Mouse (Mus musculus) limb, embryonic 12.5 days (tissue): ENCODE results near the gene Ppm1l. TPM values are rescaled to one million over a fixed set of nuclear protein-coding genes. Genes with fewer than 3 reads are reported as not detected.

Experiments used
- ATAC-seq: fragments of 200-750 bp; cut with Nextera tagmentation; 2 replicates; pipeline ENCODE4 v1.8.0; 2017; ENCODE audit warnings: low read depth, moderate TSS enrichment; ENCODE audit not compliant: insufficient number of reproducible peaks, insufficient read depth, low FRiP score, low TSS enrichment
- H3K27ac ChIP-seq: fragments of 300-500 bp; sonication (generic); 2 replicates; pipeline ENCODE4 v1.5.1; 2016; ENCODE audit warnings: mild to moderate bottlenecking, moderate library complexity
- H3K27me3 ChIP-seq: fragments of 300-500 bp; sonication (generic); 2 replicates; pipeline ENCODE4 v1.6.1; 2016; ENCODE audit warnings: mild to moderate bottlenecking, moderate library complexity
- H3K36me3 ChIP-seq: fragments of 300-500 bp; sonication (generic); 2 replicates; pipeline ENCODE4 v1.6.1; 2016; ENCODE audit warnings: mild to moderate bottlenecking, moderate library complexity
- H3K4me1 ChIP-seq: fragments of 300-500 bp; sonication (generic); replicated peaks from 2 replicates; pipeline ENCODE4 v1.6.1; 2016
- H3K4me2 ChIP-seq: fragments of 300-500 bp; sonication (generic); 2 replicates; pipeline ENCODE4 v1.6.1; 2016; ENCODE audit warnings: mild to moderate bottlenecking, moderate library complexity
- H3K4me3 ChIP-seq: fragments of 300-500 bp; sonication (generic); replicated peaks from 2 replicates; pipeline ENCODE4 v1.5.1; 2016; ENCODE audit warnings: mild to moderate bottlenecking
- H3K9ac ChIP-seq: fragments of 300-500 bp; sonication (generic); replicated peaks from 2 replicates; pipeline ENCODE4 v1.6.1; 2016; ENCODE audit warnings: mild to moderate bottlenecking, moderate library complexity
- H3K9me3 ChIP-seq: fragments of 300-500 bp; sonication (generic); 2 replicates; pipeline ENCODE4 v1.6.1; 2016; ENCODE audit warnings: mild to moderate bottlenecking, moderate library complexity
- WGBS: fragments of 180-500 bp; shearing (Covaris S2); methylation state at CpG from one replicate; pipeline ENCODE4 v1.1.7; 2016; 5-methylcytosine and 5-hydroxymethylcytosine counted together
- polyA plus RNA-seq: library from polyadenylated mRNA; unstranded; fragments of >200 nt; fragmentation: Nextera tagmentation; extraction: Ambion mirVana; gene quantifications from 2 replicates; pipeline ENCODE4 v1.2.1, GENCODE M21; 2016

Ppm1l gene
- polyA plus RNA-seq, 1 experiment from 2014 or later: 16.6 TPM

DNA sequence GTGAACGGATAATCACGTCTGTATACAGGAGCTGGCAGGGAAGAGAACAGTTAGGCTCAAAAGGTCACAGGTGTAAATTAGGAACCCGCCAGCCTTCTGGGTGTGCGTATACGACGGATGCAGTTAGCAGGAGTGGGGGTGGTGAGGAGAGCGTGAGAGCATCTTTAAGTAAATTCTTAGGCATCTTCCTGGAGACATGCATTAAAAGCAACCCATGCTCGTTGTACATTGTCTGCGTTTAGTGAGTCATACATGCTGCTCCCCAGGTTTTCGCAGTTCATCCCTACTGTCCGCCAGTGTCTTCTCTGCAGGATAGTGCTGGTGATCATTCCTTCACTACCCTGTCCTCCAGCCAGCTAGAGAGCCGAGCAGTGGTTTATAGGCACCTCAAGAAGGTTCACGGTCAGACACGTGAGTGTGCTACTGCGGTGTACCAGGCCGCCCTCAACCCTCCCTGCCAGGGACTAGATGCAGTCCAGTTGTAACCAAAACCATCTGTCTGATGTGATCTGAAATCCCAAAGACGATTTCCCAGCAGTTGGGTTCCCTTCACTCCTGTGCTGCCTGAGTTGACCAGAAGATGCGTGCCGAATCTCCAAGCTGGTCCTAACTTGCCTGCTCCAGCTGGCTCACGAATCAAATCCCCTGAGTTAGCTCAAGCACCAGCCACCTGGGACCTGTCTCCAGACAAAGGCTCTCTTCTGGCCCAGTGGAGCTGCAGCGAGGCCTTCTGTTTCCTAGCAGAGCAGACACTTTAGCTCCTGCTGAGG, 203.3 kb downstream of the Ppm1l start:
- no peaks in the 10 kb centered on the region for H3K27me3 ChIP-seq
- peak; percentile 53; the same call in 1 of the 2 replicates for ATAC-seq
- H3K4me3 ChIP-seq: no peak overlapping the region
- H3K4me1 ChIP-seq: peaks cover 51% of the 10 kb centered on the region
- WGBS: 47% methylated on average over 21 of the region's 21 CpGs
- no peak overlapping the region for H3K4me2 ChIP-seq
- no peaks in the 10 kb centered on the region for H3K9me3 ChIP-seq
- H3K9ac ChIP-seq: no peak overlapping the region; the same call in 1 of the 2 replicates
- H3K36me3 ChIP-seq: no peaks in the 10 kb centered on the region
- H3K27ac ChIP-seq: peak overlapping the region; percentile 87

DNA sequence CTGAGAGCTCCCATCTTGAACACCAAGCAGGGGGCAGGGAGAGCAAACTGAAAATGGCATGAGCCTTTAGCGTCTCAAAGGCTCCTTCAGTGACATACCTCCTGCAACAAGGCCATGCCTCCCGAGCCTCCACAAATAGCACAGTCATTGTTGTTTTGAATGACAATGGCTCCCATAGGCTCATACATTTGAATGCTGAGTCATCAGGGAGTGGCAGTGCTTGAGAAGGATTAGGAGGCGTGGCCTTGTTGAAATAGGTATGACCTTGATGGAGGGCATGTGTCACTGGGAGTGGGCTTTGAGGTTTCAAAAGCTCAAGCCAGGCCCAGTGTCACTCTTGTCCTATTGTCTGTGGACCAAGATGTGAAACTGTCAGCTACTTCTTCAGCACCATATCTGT, 205.6 kb downstream of the Ppm1l start:
- ATAC-seq: no peak
- H3K4me1 ChIP-seq: peaks cover 38% of the 10 kb centered on the region
- H3K27me3 ChIP-seq: no peaks in the 10 kb centered on the region
- no peak overlapping the region for H3K27ac ChIP-seq
- H3K4me3 ChIP-seq: no peak overlapping the region
- no peak overlapping the region for H3K9ac ChIP-seq
- WGBS: 86% methylated on average over 3 of the region's 3 CpGs
- H3K4me2 ChIP-seq: no peak overlapping the region
- H3K9me3 ChIP-seq: no peaks in the 10 kb centered on the region
- H3K36me3 ChIP-seq: no peaks in the 10 kb centered on the region

DNA sequence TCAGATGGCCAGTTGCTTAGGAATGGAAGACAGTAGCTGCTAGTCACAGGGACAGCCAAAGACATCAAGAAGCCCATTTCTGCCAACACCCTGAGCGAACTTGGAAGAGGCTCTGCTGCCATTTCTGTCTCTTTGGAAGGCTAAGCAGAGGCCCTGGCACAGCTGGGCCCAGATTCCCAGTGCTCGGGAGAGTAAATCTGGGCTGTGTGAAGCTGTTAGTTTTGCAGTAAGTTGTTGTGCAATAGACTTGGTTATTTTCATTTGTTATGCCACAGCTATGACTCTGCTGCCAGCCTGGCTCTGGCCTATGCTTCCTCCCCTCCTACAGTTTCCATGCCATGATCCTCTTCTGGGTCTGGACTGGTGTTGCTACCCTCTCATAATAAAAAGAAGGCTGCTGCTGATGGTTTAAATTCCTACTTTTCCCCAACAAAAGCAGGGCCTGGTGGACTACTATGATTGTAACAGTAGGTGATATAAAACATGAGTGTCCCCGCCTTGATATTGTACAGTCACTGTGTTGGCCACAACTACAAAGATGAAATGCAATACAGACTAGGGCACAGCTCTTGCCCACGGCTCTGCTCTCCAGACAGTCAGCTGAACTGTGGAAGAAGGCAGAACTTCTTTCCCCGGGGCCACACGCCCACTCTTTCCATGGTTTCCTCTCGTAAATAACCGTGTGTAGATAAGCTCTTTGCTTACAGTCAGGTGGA, 207.9 kb downstream of the Ppm1l start:
- H3K4me2 ChIP-seq: no peak overlapping the region
- H3K4me3 ChIP-seq: no peak overlapping the region
- no peaks in the 10 kb centered on the region for H3K27me3 ChIP-seq
- ATAC-seq: no peak
- 0 out of 2 replicates have a peak overlapping the region, but pooled peaks have one; percentile 17 for H3K27ac ChIP-seq
- WGBS: 70% methylated on average over 8 of the region's 8 CpGs
- H3K9me3 ChIP-seq: no peaks in the 10 kb centered on the region
- no peak overlapping the region for H3K9ac ChIP-seq
- H3K4me1 ChIP-seq: peaks cover 25% of the 10 kb centered on the region
- no peaks in the 10 kb centered on the region for H3K36me3 ChIP-seq

GRCm38 (mm10) chr3:69525072-69525529, 208.4 kb downstream of the Ppm1l start:
- ATAC-seq: no peak
- no peaks in the 10 kb centered on the region for H3K36me3 ChIP-seq
- no peak overlapping the region for H3K9ac ChIP-seq
- no peaks in the 10 kb centered on the region for H3K27me3 ChIP-seq
- no peak overlapping the region for H3K4me2 ChIP-seq
- H3K9me3 ChIP-seq: no peaks in the 10 kb centered on the region
- H3K27ac ChIP-seq: 0 out of 2 replicates have a peak overlapping the region, but pooled peaks have one; percentile 17
- WGBS: 51% methylated on average over 8 of the region's 8 CpGs
- no peak overlapping the region for H3K4me3 ChIP-seq
- H3K4me1 ChIP-seq: peaks cover 19% of the 10 kb centered on the region

DNA sequence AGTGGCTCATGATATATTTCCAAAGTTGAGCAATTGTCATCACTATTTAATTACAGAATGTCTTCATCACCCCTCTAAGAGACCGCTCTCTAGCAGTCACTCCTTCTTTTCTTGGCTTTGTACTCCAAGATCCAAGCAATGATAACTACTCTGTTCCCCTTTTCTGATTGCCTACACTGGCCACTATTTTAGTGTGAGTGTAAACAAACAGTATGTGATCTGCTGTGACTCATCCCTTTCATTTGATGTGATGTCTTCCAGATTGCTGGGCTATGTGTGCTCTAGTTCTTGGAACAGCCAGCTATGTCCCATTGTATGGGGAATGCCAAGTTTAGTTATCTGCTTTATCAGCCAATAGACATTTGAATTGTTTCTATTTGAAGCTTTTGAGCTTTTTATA, 210.7 kb downstream of the Ppm1l start:
- peaks cover 10% of the 10 kb centered on the region for H3K4me1 ChIP-seq
- no peaks in the 10 kb centered on the region for H3K27me3 ChIP-seq
- 58% methylated on average over 1 of the region's 1 CpGs for WGBS
- no peaks in the 10 kb centered on the region for H3K36me3 ChIP-seq
- H3K4me3 ChIP-seq: no peak overlapping the region
- H3K4me2 ChIP-seq: no peak overlapping the region
- H3K9me3 ChIP-seq: no peaks in the 10 kb centered on the region
- no peak overlapping the region for H3K27ac ChIP-seq
- no peak overlapping the region for H3K9ac ChIP-seq
- no peak for ATAC-seq

- H3K4me3 ChIP-seq: no peak overlapping the region
- whole genome bisulfite sequencing: 78% methylated on average over 7 of the region's 7 CpGs
- H3K9me3 ChIP-seq: no peaks in the 10 kb centered on the region
- no peaks in the 10 kb centered on the region for H3K27me3 ChIP-seq
- H3K27ac ChIP-seq: no peak overlapping the region
- H3K9ac ChIP-seq: no peak overlapping the region
- no peak overlapping the region for H3K4me2 ChIP-seq
- H3K36me3 ChIP-seq: no peaks in the 10 kb centered on the region
- ATAC-seq: no peak
- H3K4me1 ChIP-seq: peaks cover 7% of the 10 kb centered on the region
Measured at GRCm38 (mm10) chr3:69529576-69529975, 212.9 kb downstream of the Ppm1l start.

DNA sequence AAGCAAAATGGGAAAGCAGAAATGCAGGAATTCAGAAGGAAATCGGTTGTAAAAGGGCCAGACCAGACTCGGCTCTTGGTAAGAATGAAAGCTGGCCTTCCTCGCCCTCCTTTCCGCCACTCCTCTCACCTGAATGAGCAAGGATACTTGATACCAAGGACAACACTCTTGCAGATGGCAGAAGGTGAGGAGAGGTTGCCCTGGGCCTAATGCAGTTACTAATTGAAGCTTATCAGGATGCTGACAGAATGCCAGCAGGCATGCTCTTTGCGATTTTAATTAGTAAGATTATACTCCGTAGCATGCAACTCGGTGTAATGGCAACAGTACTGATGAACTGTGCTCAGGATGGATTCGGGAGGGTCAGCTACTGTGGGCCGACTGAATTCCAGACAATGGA, 214.8 kb downstream of the Ppm1l start:
- Histone ChIP-seq H3K4me2 (no peak overlapping the region), H3K27ac (no peak overlapping the region), H3K9me3 (no peaks in the 10 kb centered on the region), H3K4me1 (peaks cover 7% of the 10 kb centered on the region), H3K36me3 (no peaks in the 10 kb centered on the region), H3K4me3 (no peak overlapping the region), H3K27me3 (no peaks in the 10 kb centered on the region), H3K9ac (no peak overlapping the region)
- 82% methylated on average over 9 of the region's 9 CpGs for WGBS
- no peak for ATAC-seq

GRCm38 (mm10) chr3:69532687-69533086, 216.0 kb downstream of the Ppm1l start:
- no peak overlapping the region for H3K4me3 ChIP-seq
- peaks cover 19% of the 10 kb centered on the region for H3K4me1 ChIP-seq
- no peak overlapping the region for H3K4me2 ChIP-seq
- no peaks in the 10 kb centered on the region for H3K36me3 ChIP-seq
- H3K9ac ChIP-seq: no peak overlapping the region
- no peaks in the 10 kb centered on the region for H3K9me3 ChIP-seq
- WGBS: 81% methylated on average over 4 of the region's 4 CpGs
- H3K27ac ChIP-seq: no peak overlapping the region
- no peak for ATAC-seq
- no peaks in the 10 kb centered on the region for H3K27me3 ChIP-seq

DNA sequence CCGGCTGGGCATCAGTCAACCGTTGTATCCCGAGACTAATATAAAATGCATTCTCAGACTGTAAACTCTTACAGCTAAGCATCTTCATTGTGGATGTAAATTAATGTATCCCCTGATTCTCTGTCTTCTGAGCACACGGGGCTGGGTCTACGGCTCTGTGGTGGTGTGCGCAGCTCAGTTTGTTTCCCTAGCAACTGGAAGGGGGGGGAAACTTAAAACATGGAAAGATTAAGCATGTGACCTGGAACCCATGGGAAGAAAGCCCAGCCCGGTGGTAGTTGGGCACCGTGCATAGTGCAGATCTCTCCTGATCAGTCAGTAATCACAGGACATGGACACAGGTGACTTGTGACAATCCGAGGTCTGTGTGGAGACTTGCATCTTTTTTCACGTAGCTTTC, 218.8 kb downstream of the Ppm1l start:
- no peak for ATAC-seq
- Histone ChIP-seq H3K27ac (no peak overlapping the region), H3K4me1 (peaks cover 24% of the 10 kb centered on the region), H3K27me3 (no peaks in the 10 kb centered on the region), H3K4me2 (no peak overlapping the region), H3K4me3 (no peak overlapping the region), H3K9ac (no peak overlapping the region), H3K36me3 (no peaks in the 10 kb centered on the region), H3K9me3 (no peaks in the 10 kb centered on the region)
- WGBS: 90% methylated on average over 10 of the region's 10 CpGs

GRCm38 (mm10) chr3:69535941-69536647, 219.4 kb downstream of the Ppm1l start:
- no peaks in the 10 kb centered on the region for H3K27me3 ChIP-seq
- no peak overlapping the region for H3K4me2 ChIP-seq
- no peaks in the 10 kb centered on the region for H3K9me3 ChIP-seq
- no peaks in the 10 kb centered on the region for H3K36me3 ChIP-seq
- ATAC-seq: no peak
- peaks cover 24% of the 10 kb centered on the region for H3K4me1 ChIP-seq
- H3K9ac ChIP-seq: no peak overlapping the region
- peak overlapping the region; percentile 68 for H3K27ac ChIP-seq
- H3K4me3 ChIP-seq: no peak overlapping the region
- 70% methylated on average over 25 of the region's 25 CpGs for WGBS

DNA sequence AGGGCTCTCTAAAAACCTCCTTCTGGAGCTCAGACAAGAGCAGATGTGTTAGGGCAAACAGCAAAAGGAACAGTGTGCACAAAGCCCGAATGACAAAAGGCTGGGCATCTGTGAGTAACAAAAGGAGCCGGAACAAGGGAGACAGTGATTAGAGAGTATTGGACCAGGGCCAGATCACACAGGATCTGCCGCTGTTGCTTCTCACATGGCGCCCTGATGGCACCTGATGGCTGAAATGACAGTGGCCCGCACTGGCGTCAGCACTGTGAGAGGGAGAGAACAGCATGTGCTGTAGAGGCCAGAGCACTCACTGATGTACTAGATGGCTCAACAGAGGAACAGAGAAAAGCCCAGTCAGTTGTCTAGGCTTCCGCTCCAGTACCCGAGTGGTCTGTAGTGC, 226.3 kb downstream of the Ppm1l start:
- Histone ChIP-seq H3K4me1 (peaks cover 4% of the 10 kb centered on the region; the same call in 1 of the 2 replicates), H3K4me2 (no peak overlapping the region), H3K27me3 (no peaks in the 10 kb centered on the region), H3K36me3 (no peaks in the 10 kb centered on the region), H3K9ac (no peak overlapping the region), H3K9me3 (no peaks in the 10 kb centered on the region), H3K27ac (no peak overlapping the region), H3K4me3 (no peak overlapping the region)
- ATAC-seq: no peak
- WGBS: 86% methylated on average over 8 of the region's 8 CpGs
